Mouse (Mus musculus): Measurements from ENCODE around the gene Dzip1. TPM values are rescaled to one million over a fixed set of nuclear protein-coding genes. Genes with fewer than 3 reads are reported as not detected.
A peak's percentile ranks its signal among the peaks of the same experiment; 100 is the strongest.

The Dzip1 gene
- total RNA-seq, 2 experiments from 2014 or later = 107 to 113 TPM

GRCm38 (mm10) chr14:118874786-118875415, 50.4 kb downstream of the Dzip1 start:
- no peak for DNase-seq (ENCODE audit: low spot score in 2 of 2)

GRCm38 (mm10) chr14:118874126-118874525, 51.1 kb downstream of the Dzip1 start:
- no peak for DNase-seq (ENCODE audit: low spot score in 2 of 2)

- no peak for DNase-seq (ENCODE audit: low spot score in 2 of 2)
Measured at GRCm38 (mm10) chr14:118869712-118870111, 55.5 kb downstream of the Dzip1 start.

GRCm38 (mm10) chr14:118868102-118868724, 57.0 kb downstream of the Dzip1 start:
- DNase-seq (ENCODE audit: low spot score in 2 of 2) = no peak

- no peak for DNase-seq (ENCODE audit: low spot score in 2 of 2)
Measured at GRCm38 (mm10) chr14:118867366-118867765, 57.9 kb downstream of the Dzip1 start.

- DNase-seq (ENCODE audit: low spot score in 2 of 2) = no peak
Measured at GRCm38 (mm10) chr14:118866014-118866811, 59.0 kb downstream of the Dzip1 start.

GRCm38 (mm10) chr14:118864905-118865304, 60.4 kb downstream of the Dzip1 start:
- no peak for DNase-seq (ENCODE audit: low spot score in 2 of 2)

- DNase-seq (ENCODE audit: low spot score in 2 of 2) = no peak
Measured at GRCm38 (mm10) chr14:118862253-118862652, 63.0 kb downstream of the Dzip1 start.

GRCm38 (mm10) chr14:118858318-118858717, 66.9 kb downstream of the Dzip1 start:
- no peak for DNase-seq (ENCODE audit: low spot score in 2 of 2)

GRCm38 (mm10) chr14:118856563-118856962, 68.7 kb downstream of the Dzip1 start:
- no peak for DNase-seq (ENCODE audit: low spot score in 2 of 2)

GRCm38 (mm10) chr14:118855141-118855800, 70.0 kb downstream of the Dzip1 start:
- no peak for DNase-seq (ENCODE audit: low spot score in 2 of 2)

GRCm38 (mm10) chr14:118854371-118855114, 70.7 kb downstream of the Dzip1 start:
- peak in 1 of 2 experiments; percentile 36 for DNase-seq (ENCODE audit: low spot score in 2 of 2)

GRCm38 (mm10) chr14:118851496-118852107, 73.7 kb downstream of the Dzip1 start:
- DNase-seq (ENCODE audit: low spot score in 2 of 2) = no peak

- DNase-seq (ENCODE audit: low spot score in 2 of 2) = no peak
Measured at GRCm38 (mm10) chr14:118850696-118851035, 74.6 kb downstream of the Dzip1 start.

GRCm38 (mm10) chr14:118850011-118850695, 75.1 kb downstream of the Dzip1 start:
- DNase-seq (ENCODE audit: low spot score in 2 of 2) = no peak

- DNase-seq (ENCODE audit: low spot score in 2 of 2) = no peak
Measured at GRCm38 (mm10) chr14:118848171-118848570, 77.1 kb downstream of the Dzip1 start.

GRCm38 (mm10) chr14:118846834-118847233, 78.4 kb downstream of the Dzip1 start:
- DNase-seq (ENCODE audit: low spot score in 2 of 2) = no peak

GRCm38 (mm10) chr14:118842353-118842752, 82.9 kb downstream of the Dzip1 start:
- DNase-seq (ENCODE audit: low spot score in 2 of 2) = no peak

- DNase-seq (ENCODE audit: low spot score in 2 of 2) = no peak
Measured at GRCm38 (mm10) chr14:118840027-118840426, 85.2 kb downstream of the Dzip1 start.

- DNase-seq (ENCODE audit: low spot score in 2 of 2) = no peak
Measured at GRCm38 (mm10) chr14:118839416-118839815, 85.8 kb downstream of the Dzip1 start.
